Mouse (Mus musculus) MEL (cell line): ENCODE results near the gene Fam222b. TPM values are rescaled to one million over a fixed set of nuclear protein-coding genes. Genes with fewer than 3 reads are reported as not detected.

Experiments used
- DNase-seq: peaks from one replicate; pipeline ENCODE4 v3.0.0; 2011; ENCODE audit warnings: low read depth, low spot score
- H3K27ac ChIP-seq: 2 replicates; pipeline ENCODE4 v1.5.1; 2012; ENCODE audit warnings: low read depth, mild to moderate bottlenecking, control low read depth, low read length, moderate library complexity; ENCODE audit not compliant: control insufficient read depth
- H3K27me3 ChIP-seq, 2 experiments: fragments of 150-350 bp in 1 of 2; sonication (generic) in 1 of 2; 2 replicates each; pipeline ENCODE4 v1.6.1; 2012; ENCODE audit warnings: low read length in 2 of 2, mild to moderate bottlenecking in 2 of 2, improper control_type of control experiment in 1 of 2, moderate library complexity in 1 of 2; ENCODE audit not compliant: insufficient read depth in 2 of 2, control insufficient read depth in 1 of 2
- H3K36me3 ChIP-seq, 2 experiments: 2 replicates each; pipeline ENCODE4 v1.6.1; 2012 to 2014; ENCODE audit warnings: low read length in 2 of 2, improper control_type of control experiment in 1 of 2, inconsistent platforms in 1 of 2, mild to moderate bottlenecking in 1 of 2; ENCODE audit not compliant: insufficient read depth in 2 of 2, control insufficient read depth in 1 of 2
- H3K4me1 ChIP-seq, 2 experiments: fragments of 150-350 bp in 1 of 2; sonication (generic) in 1 of 2; 2 replicates each; pipeline ENCODE4 v1.6.1; 2012; ENCODE audit warnings: low read length in 2 of 2, improper control_type of control experiment in 1 of 2, mild to moderate bottlenecking in 1 of 2; ENCODE audit not compliant: insufficient read depth in 2 of 2, control insufficient read depth in 1 of 2
- H3K4me3 ChIP-seq, 2 experiments: fragments of 150-350 bp in 1 of 2; sonication (generic) in 1 of 2; 2 replicates each; pipeline ENCODE4 v1.5.1; 2012; ENCODE audit warnings: low read depth in 2 of 2, low read length in 2 of 2, mild to moderate bottlenecking in 2 of 2, moderate library complexity in 2 of 2, control low read depth in 1 of 2, improper control_type of control experiment in 1 of 2; ENCODE audit not compliant: control insufficient read depth in 1 of 2, insufficient read depth in 1 of 2
- H3K79me2 ChIP-seq: 2 replicates; pipeline ENCODE4 v1.6.1; 2012; ENCODE audit warnings: mild to moderate bottlenecking, low read length, moderate library complexity; ENCODE audit not compliant: control insufficient read depth, poor library complexity, insufficient read depth
- H3K9ac ChIP-seq: 2 replicates; pipeline ENCODE4 v1.6.1; 2012; ENCODE audit warnings: low read depth, mild to moderate bottlenecking, control low read depth, low read length, moderate library complexity; ENCODE audit not compliant: control insufficient read depth, poor library complexity, severe bottlenecking
- H3K9me3 ChIP-seq: fragments of 150-350 bp; sonication (generic); replicated peaks from 2 replicates; pipeline ENCODE4 v1.6.1; 2012; ENCODE audit warnings: mild to moderate bottlenecking, low read length, improper control_type of control experiment, moderate library complexity; ENCODE audit not compliant: insufficient read depth
- CHD1 ChIP-seq: IDR thresholded peaks from 2 replicates; pipeline ENCODE4 v1.6.1; 2012; ENCODE audit warnings: low read depth, mild to moderate bottlenecking, inconsistent platforms, low read length, improper control_type of control experiment
- CHD2 ChIP-seq: IDR thresholded peaks from 2 replicates; pipeline ENCODE4 v1.6.1; 2011; ENCODE audit warnings: low read length, improper control_type of control experiment
- ELF1 ChIP-seq: IDR thresholded peaks from 2 replicates; pipeline ENCODE4 v1.6.1; 2014; ENCODE audit warnings: low read depth, mild to moderate bottlenecking, inconsistent platforms, low read length, improper control_type of control experiment, moderate library complexity
- GABPA ChIP-seq: IDR thresholded peaks from 2 replicates; pipeline ENCODE4 v1.6.1; 2012; ENCODE audit warnings: low read depth, mild to moderate bottlenecking, inconsistent platforms, low read length, improper control_type of control experiment, moderate library complexity
- GATA1 ChIP-seq: IDR thresholded peaks from 2 replicates; pipeline ENCODE4 v1.6.1; 2011; ENCODE audit warnings: low read depth, low read length, improper control_type of control experiment
- HCFC1 ChIP-seq: IDR thresholded peaks from 2 replicates; pipeline ENCODE4 v1.6.1; 2012; ENCODE audit warnings: low read depth, mild to moderate bottlenecking, inconsistent platforms, low read length, improper control_type of control experiment, moderate library complexity
- JUND ChIP-seq: IDR thresholded peaks from 2 replicates; pipeline ENCODE4 v1.6.1; 2011; ENCODE audit warnings: low read depth, mild to moderate bottlenecking, improper control_type of control experiment, low read length
- KAT2A ChIP-seq: conservative IDR thresholded peaks from 2 replicates; pipeline ENCODE4 v1.6.1; 2012; ENCODE audit warnings: low read depth, low read length, improper control_type of control experiment, inconsistent platforms
- MAZ ChIP-seq: IDR thresholded peaks from 2 replicates; pipeline ENCODE4 v1.6.1; 2012; ENCODE audit warnings: low read depth, mild to moderate bottlenecking, inconsistent platforms, low read length, improper control_type of control experiment
- MYC ChIP-seq: IDR thresholded peaks from 2 replicates; pipeline ENCODE4 v1.6.1; 2011; ENCODE audit warnings: low read depth, mild to moderate bottlenecking, low read length, improper control_type of control experiment, moderate library complexity
- POLR2AphosphoS2 ChIP-seq: IDR thresholded peaks from 2 replicates; pipeline ENCODE4 v1.6.1; 2011; ENCODE audit warnings: low read length, improper control_type of control experiment
- RAD21 ChIP-seq: IDR thresholded peaks from 2 replicates; pipeline ENCODE4 v1.6.1; 2011; ENCODE audit warnings: mild to moderate bottlenecking, low read depth, low read length, improper control_type of control experiment
- RCOR1 ChIP-seq: IDR thresholded peaks from 2 replicates; pipeline ENCODE4 v1.6.1; 2012; ENCODE audit warnings: low read depth, mild to moderate bottlenecking, inconsistent platforms, low read length, improper control_type of control experiment
- SIN3A ChIP-seq: IDR thresholded peaks from 2 replicates; pipeline ENCODE4 v1.6.1; 2012; ENCODE audit warnings: low read length, improper control_type of control experiment, inconsistent platforms
- SMC3 ChIP-seq: IDR thresholded peaks from 2 replicates; pipeline ENCODE4 v1.6.1; 2011; ENCODE audit warnings: low read depth, low read length, improper control_type of control experiment
- TAL1 ChIP-seq: IDR thresholded peaks from 2 replicates; pipeline ENCODE4 v1.6.1; 2012; ENCODE audit warnings: mild to moderate bottlenecking, inconsistent platforms, low read length, moderate library complexity, mixed read lengths
- USF1 ChIP-seq: IDR thresholded peaks from 2 replicates; pipeline ENCODE4 v1.6.1; 2014; ENCODE audit warnings: low read depth, mild to moderate bottlenecking, inconsistent platforms, low read length, improper control_type of control experiment, moderate library complexity
- ZC3H11A ChIP-seq: IDR thresholded peaks from 2 replicates; pipeline ENCODE4 v1.6.1; 2012; ENCODE audit warnings: low read depth, mild to moderate bottlenecking, inconsistent platforms, low read length, improper control_type of control experiment
- ZKSCAN1 ChIP-seq: IDR thresholded peaks from 2 replicates; pipeline ENCODE4 v1.6.1; 2012; ENCODE audit warnings: low read depth, mild to moderate bottlenecking, inconsistent platforms, low read length, improper control_type of control experiment, moderate library complexity
- ZNF384 ChIP-seq: IDR thresholded peaks from 2 replicates; pipeline ENCODE4 v1.6.1; 2012; ENCODE audit warnings: low read depth, mild to moderate bottlenecking, inconsistent platforms, low read length, improper control_type of control experiment
- polyA plus RNA-seq, 2 experiments: library from polyadenylated mRNA; stranded (reverse) in 1 of 2; unstranded in 1 of 2; fragments of >175 nt in 1 of 2; fragments of >200 nt in 1 of 2; gene quantifications; 2 replicates each; pipeline versions ENCODE4 v1.2.1 to v1.2.4; 2012; ENCODE audit warnings: low replicate concordance in 2 of 2, low read depth in 1 of 2; ENCODE audit not compliant: insufficient read length in 2 of 2, insufficient read depth in 1 of 2, missing spikeins in 1 of 2
- total RNA-seq: library from RNA; depleted of rRNA; stranded (reverse); fragments of 300-350 nt; gene quantifications from 2 replicates; pipeline ENCODE4 v1.2.3, GENCODE M21; 2012

The Fam222b gene
- total and polyA plus RNA-seq, 3 experiments, result 2.4 to 8.1 TPM; not detected in 1

DNA sequence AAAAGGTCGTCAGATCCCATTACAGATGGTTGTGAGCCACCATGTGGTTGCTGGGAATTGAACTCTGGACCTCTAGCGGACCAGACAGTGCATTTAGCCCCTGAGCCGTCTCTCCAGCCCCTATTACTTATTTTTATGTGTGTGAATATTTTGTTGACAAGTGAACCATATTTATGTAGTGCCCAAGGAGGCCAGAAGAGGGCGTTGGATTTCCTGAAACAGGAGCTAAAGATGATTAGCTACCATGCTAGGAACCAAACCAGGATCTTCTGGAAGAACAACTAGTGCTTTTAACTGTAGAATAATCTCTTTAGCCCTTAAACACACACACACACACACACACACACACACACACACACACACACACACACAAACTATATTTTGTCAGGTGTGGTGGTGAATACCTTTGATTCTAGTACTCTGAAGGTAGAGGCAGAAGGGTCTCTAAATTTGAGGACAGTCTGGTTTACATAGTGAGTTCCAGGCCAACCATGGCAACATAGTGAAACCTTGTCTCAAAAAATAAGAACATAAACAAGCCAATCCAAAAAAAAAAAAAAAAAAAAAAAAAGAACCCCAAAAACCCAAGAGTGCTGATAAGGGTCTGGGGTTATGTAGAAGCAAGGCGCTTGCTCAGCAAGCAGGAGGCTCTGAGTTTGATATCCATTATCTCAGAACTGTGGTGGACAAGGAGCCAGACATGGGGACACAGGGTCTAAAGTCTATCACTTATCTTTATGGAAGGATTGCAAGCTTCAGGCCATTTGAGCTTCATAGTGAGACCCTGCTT is 8.7 kb downstream of the Fam222b start (continued):
- TF ChIP-seq USF1, result no peak
- no peak for TF ChIP-seq ELF1
- no peak for TF ChIP-seq TAL1
- TF ChIP-seq SMC3, result peak; percentile 71

- H3K27ac ChIP-seq, result no peak overlapping the region
- no peak overlapping the region for H3K4me3 ChIP-seq
- peaks cover 6 to 12% of the 10 kb centered on the region in 2 experiments for H3K4me1 ChIP-seq
- no peak for TF ChIP-seq HCFC1
- no peak for TF ChIP-seq GATA1
- no peak for TF ChIP-seq GABPA
- TF ChIP-seq ZNF384, result no peak
- no peak for TF ChIP-seq ELF1
- TF ChIP-seq RCOR1, result no peak
- TF ChIP-seq MAZ, result no peak
- no peak for TF ChIP-seq USF1
- no peak for TF ChIP-seq JUND
- TF ChIP-seq KAT2A, result no peak
- no peak for TF ChIP-seq TAL1
- no peak for TF ChIP-seq POLR2AphosphoS2
- no peak for TF ChIP-seq CHD2
- no peak for TF ChIP-seq SIN3A
- no peak for TF ChIP-seq SMC3
- no peak for TF ChIP-seq MYC
- TF ChIP-seq ZKSCAN1, result no peak
- no peak for TF ChIP-seq CHD1
- no peak for TF ChIP-seq ZC3H11A
- no peak for TF ChIP-seq RAD21
- no peak for DNase-seq
- H3K36me3 ChIP-seq, result peaks cover 0 to 15% of the 10 kb centered on the region in 2 experiments; a peak in 2 of 4 replicates
- H3K79me2 ChIP-seq, result no peaks in the 10 kb centered on the region
- no peaks in the 10 kb centered on the region for H3K27me3 ChIP-seq
- no peak overlapping the region for H3K9ac ChIP-seq
- H3K9me3 ChIP-seq, result no peaks in the 10 kb centered on the region
Measured at GRCm38 (mm10) chr11:78104501-78104900, 10.0 kb downstream of the Fam222b start.
